Mouse (Mus musculus) ES-Bruce4 (cell line): ENCODE results near the gene Ndufs5.

Experiments
- CTCF ChIP-seq: IDR thresholded peaks from one replicate; pipeline ENCODE4 v1.8.1; 2011; ENCODE audit warnings: low read depth, low read length
- POLR2A ChIP-seq: IDR thresholded peaks from one replicate; pipeline ENCODE4 v1.8.1; 2011; ENCODE audit warnings: low read length; ENCODE audit not compliant: insufficient read depth

DNA sequence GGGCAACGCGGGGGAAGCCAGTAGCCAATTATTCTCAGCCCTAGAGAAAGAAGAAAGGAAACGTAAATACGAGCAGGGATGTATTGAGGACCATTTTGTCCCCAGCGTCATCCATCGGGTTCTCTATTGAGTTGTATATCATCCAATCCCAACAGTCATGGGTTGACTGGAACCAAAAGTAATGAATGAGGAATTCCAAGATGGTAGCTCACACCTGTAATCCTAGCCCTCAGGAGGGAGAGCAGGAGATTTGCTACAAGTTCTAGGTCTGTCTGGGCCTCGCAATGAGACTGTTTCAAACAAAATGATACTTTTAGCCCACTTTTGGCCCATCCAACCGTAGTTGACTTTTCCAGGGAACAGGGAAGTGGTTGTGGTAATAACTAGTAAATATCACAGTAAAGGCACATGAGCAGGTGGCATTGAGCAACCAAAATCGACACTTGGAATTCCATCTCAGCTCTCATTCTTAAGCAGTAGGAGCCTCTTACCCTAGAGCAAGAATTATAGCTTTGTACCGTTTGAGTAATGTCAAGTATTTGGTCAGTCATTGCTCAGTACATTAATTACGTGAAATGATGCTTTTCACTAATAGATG lies 52.2 kb downstream of the Ndufs5 start:
- TF ChIP-seq POLR2A (no peak), CTCF (no peak)
